Mouse (Mus musculus): ENCODE data around the gene Mob2. TPM values are rescaled to one million over a fixed set of nuclear protein-coding genes. Genes with fewer than 3 reads are reported as not detected.

Mob2 gene
- polyA plus RNA-seq, 1 experiment from 2014 or later: 77.2 TPM

GRCm38 (mm10) chr7:142037553-142038170 lies 23.2 kb downstream of the Mob2 start:
- Histone ChIP-seq H3K9ac (replicated peaks; ENCODE audit: low read length) (no peak overlapping the region), H3K4me2 (replicated peaks; ENCODE audit: low read depth, low read length) (no peak overlapping the region), H3K27ac (ENCODE audit: low read length) (no peak overlapping the region), H3K27me3 (ENCODE audit: insufficient read depth, low read length) (no peaks in the 10 kb centered on the region), H3K9me3 (ENCODE audit: low read length) (no peaks in the 10 kb centered on the region), H3K4me3 (ENCODE audit: low read length) (no peak overlapping the region), H3K4me1 (ENCODE audit: insufficient read depth, low read length) (peaks cover 5% of the 10 kb centered on the region; the same call in 1 of the 2 replicates), H3K36me3 (ENCODE audit: insufficient read depth, low read length) (no peaks in the 10 kb centered on the region)
- WGBS: 67% methylated on average over 4 of the region's 4 CpGs
- ATAC-seq (ENCODE audit: low FRiP score, low TSS enrichment): peak; percentile 84

- H3K9me3 ChIP-seq (ENCODE audit: low read length): no peaks in the 10 kb centered on the region
- no peak for ATAC-seq (ENCODE audit: low FRiP score, low TSS enrichment)
- WGBS: 52% methylated on average over 2 of the region's 2 CpGs
- no peak overlapping the region; the same call in 1 of the 2 replicates for H3K27ac ChIP-seq (ENCODE audit: low read length)
- no peak overlapping the region for H3K4me3 ChIP-seq (ENCODE audit: low read length)
- no peak overlapping the region for H3K4me2 ChIP-seq (replicated peaks; ENCODE audit: low read depth, low read length)
- peaks cover 5% of the 10 kb centered on the region; the same call in 1 of the 2 replicates for H3K4me1 ChIP-seq (ENCODE audit: insufficient read depth, low read length)
- H3K9ac ChIP-seq (replicated peaks; ENCODE audit: low read length): no peak overlapping the region
- H3K36me3 ChIP-seq (ENCODE audit: insufficient read depth, low read length): no peaks in the 10 kb centered on the region
- H3K27me3 ChIP-seq (ENCODE audit: insufficient read depth, low read length): no peaks in the 10 kb centered on the region
These were observed 25.6 kb downstream of the Mob2 start for GRCm38 (mm10) chr7:142035048-142035811.

GRCm38 (mm10) chr7:142034198-142034597 lies 26.7 kb downstream of the Mob2 start:
- no peaks in the 10 kb centered on the region for H3K9me3 ChIP-seq (ENCODE audit: low read length)
- no peak overlapping the region; the same call in 1 of the 2 replicates for H3K27ac ChIP-seq (ENCODE audit: low read length)
- H3K4me1 ChIP-seq (ENCODE audit: insufficient read depth, low read length): peaks cover 5% of the 10 kb centered on the region; the same call in 1 of the 2 replicates
- ATAC-seq (ENCODE audit: low FRiP score, low TSS enrichment): no peak
- no peaks in the 10 kb centered on the region for H3K36me3 ChIP-seq (ENCODE audit: insufficient read depth, low read length)
- H3K27me3 ChIP-seq (ENCODE audit: insufficient read depth, low read length): no peaks in the 10 kb centered on the region
- WGBS: 64% methylated on average over 2 of the region's 2 CpGs
- H3K9ac ChIP-seq (replicated peaks; ENCODE audit: low read length): no peak overlapping the region
- H3K4me2 ChIP-seq (replicated peaks; ENCODE audit: low read depth, low read length): no peak overlapping the region
- H3K4me3 ChIP-seq (ENCODE audit: low read length): no peak overlapping the region

- Histone ChIP-seq H3K36me3 (ENCODE audit: insufficient read depth, low read length) (no peaks in the 10 kb centered on the region), H3K4me3 (ENCODE audit: low read length) (no peak overlapping the region), H3K27ac (ENCODE audit: low read length) (no peak overlapping the region), H3K4me1 (ENCODE audit: insufficient read depth, low read length) (peaks cover 15% of the 10 kb centered on the region), H3K4me2 (replicated peaks; ENCODE audit: low read depth, low read length) (no peak overlapping the region), H3K9me3 (ENCODE audit: low read length) (no peaks in the 10 kb centered on the region), H3K9ac (replicated peaks; ENCODE audit: low read length) (no peak overlapping the region), H3K27me3 (ENCODE audit: insufficient read depth, low read length) (no peaks in the 10 kb centered on the region)
- ATAC-seq (ENCODE audit: low FRiP score, low TSS enrichment): no peak
These were observed 30.8 kb downstream of the Mob2 start for GRCm38 (mm10) chr7:142030073-142030472.

- peak; percentile 51; the same call in 1 of the 2 replicates for ATAC-seq (ENCODE audit: low FRiP score, low TSS enrichment)
- no peak overlapping the region for H3K4me2 ChIP-seq (replicated peaks; ENCODE audit: low read depth, low read length)
- 67% methylated on average over 4 of the region's 4 CpGs for WGBS
These were observed 34.9 kb downstream of the Mob2 start for GRCm38 (mm10) chr7:142025926-142026325.

GRCm38 (mm10) chr7:142025196-142025595 lies 35.7 kb downstream of the Mob2 start:
- H3K4me3 ChIP-seq (ENCODE audit: low read length): no peak overlapping the region
- H3K4me1 ChIP-seq (ENCODE audit: insufficient read depth, low read length): peaks cover 11% of the 10 kb centered on the region; the same call in 1 of the 2 replicates
- H3K36me3 ChIP-seq (ENCODE audit: insufficient read depth, low read length): no peaks in the 10 kb centered on the region
- no peaks in the 10 kb centered on the region for H3K9me3 ChIP-seq (ENCODE audit: low read length)
- 0 out of 2 replicates have a peak overlapping the region, but pooled peaks have one; percentile 1 for H3K27ac ChIP-seq (ENCODE audit: low read length)
- ATAC-seq (ENCODE audit: low FRiP score, low TSS enrichment): no peak
- H3K27me3 ChIP-seq (ENCODE audit: insufficient read depth, low read length): no peaks in the 10 kb centered on the region
- no peak overlapping the region for H3K9ac ChIP-seq (replicated peaks; ENCODE audit: low read length)
- WGBS: 43% methylated on average over 2 of the region's 2 CpGs
- H3K4me2 ChIP-seq (replicated peaks; ENCODE audit: low read depth, low read length): no peak overlapping the region

More at GRCm38 (mm10) chr7:142025926-142026325, 34.9 kb downstream of the Mob2 start:
- no peaks in the 10 kb centered on the region for H3K27me3 ChIP-seq (ENCODE audit: insufficient read depth, low read length)
- peaks cover 11% of the 10 kb centered on the region; the same call in 1 of the 2 replicates for H3K4me1 ChIP-seq (ENCODE audit: insufficient read depth, low read length)
- no peak overlapping the region for H3K9ac ChIP-seq (replicated peaks; ENCODE audit: low read length)
- no peaks in the 10 kb centered on the region for H3K9me3 ChIP-seq (ENCODE audit: low read length)
- 0 out of 2 replicates have a peak overlapping the region, but pooled peaks have one; percentile 1 for H3K27ac ChIP-seq (ENCODE audit: low read length)
- H3K4me3 ChIP-seq (ENCODE audit: low read length): no peak overlapping the region
- no peaks in the 10 kb centered on the region for H3K36me3 ChIP-seq (ENCODE audit: insufficient read depth, low read length)

- Histone ChIP-seq H3K4me1 (ENCODE audit: insufficient read depth, low read length) (peaks cover 9% of the 10 kb centered on the region; the same call in 1 of the 2 replicates), H3K4me2 (replicated peaks; ENCODE audit: low read depth, low read length) (no peak overlapping the region), H3K9ac (replicated peaks; ENCODE audit: low read length) (no peak overlapping the region), H3K9me3 (ENCODE audit: low read length) (no peaks in the 10 kb centered on the region), H3K4me3 (ENCODE audit: low read length) (no peak overlapping the region), H3K36me3 (ENCODE audit: insufficient read depth, low read length) (peaks cover 2% of the 10 kb centered on the region; the same call in 1 of the 2 replicates), H3K27ac (ENCODE audit: low read length) (no peak overlapping the region), H3K27me3 (ENCODE audit: insufficient read depth, low read length) (no peaks in the 10 kb centered on the region)
- WGBS: 54% methylated on average over 3 of the region's 3 CpGs
- ATAC-seq (ENCODE audit: low FRiP score, low TSS enrichment): no peak
These were observed 40.0 kb downstream of the Mob2 start for GRCm38 (mm10) chr7:142020827-142021226.

GRCm38 (mm10) chr7:142019699-142020098 lies 41.2 kb downstream of the Mob2 start:
- WGBS: 43% methylated on average over 2 of the region's 2 CpGs
- Histone ChIP-seq H3K4me1 (ENCODE audit: insufficient read depth, low read length) (0 out of 2 replicates have a peak, but pooled peaks cover 4% of the 10 kb centered on the region), H3K4me2 (replicated peaks; ENCODE audit: low read depth, low read length) (no peak overlapping the region), H3K27ac (ENCODE audit: low read length) (no peak overlapping the region), H3K9ac (replicated peaks; ENCODE audit: low read length) (no peak overlapping the region), H3K36me3 (ENCODE audit: insufficient read depth, low read length) (peaks cover 6% of the 10 kb centered on the region), H3K9me3 (ENCODE audit: low read length) (no peaks in the 10 kb centered on the region), H3K4me3 (ENCODE audit: low read length) (no peak overlapping the region), H3K27me3 (ENCODE audit: insufficient read depth, low read length) (no peaks in the 10 kb centered on the region)
- 0 out of 2 replicates have a peak, but pooled peaks have one; percentile 35 for ATAC-seq (ENCODE audit: low FRiP score, low TSS enrichment)

- 50% methylated on average over 1 of the region's 1 CpGs for WGBS
- no peak for ATAC-seq (ENCODE audit: low FRiP score, low TSS enrichment)
- Histone ChIP-seq H3K9ac (replicated peaks; ENCODE audit: low read length) (no peak overlapping the region), H3K27me3 (ENCODE audit: insufficient read depth, low read length) (no peaks in the 10 kb centered on the region), H3K27ac (ENCODE audit: low read length) (no peak overlapping the region), H3K4me3 (ENCODE audit: low read length) (no peak overlapping the region), H3K36me3 (ENCODE audit: insufficient read depth, low read length) (peaks cover 12% of the 10 kb centered on the region), H3K4me1 (ENCODE audit: insufficient read depth, low read length) (0 out of 2 replicates have a peak, but pooled peaks cover 4% of the 10 kb centered on the region), H3K9me3 (ENCODE audit: low read length) (no peaks in the 10 kb centered on the region), H3K4me2 (replicated peaks; ENCODE audit: low read depth, low read length) (no peak overlapping the region)
These were observed 44.3 kb downstream of the Mob2 start for GRCm38 (mm10) chr7:142016562-142016961.
